Mouse (Mus musculus): ENCODE measurements around the gene Epsti1.

GRCm38 (mm10) chr14:77886941-77887340 is 17.1 kb upstream of the Epsti1 start:
- TF ChIP-seq CTCF (IDR thresholded peaks at IDR 0.05; ENCODE audit: low read depth), result no peak
- TF ChIP-seq EP300 (IDR thresholded peaks at IDR 0.05; ENCODE audit: low read depth), result no peak

All from heart, postnatal 0 days (tissue).